Mouse (Mus musculus): ENCODE data around the gene Gm13693.

GRCm38 (mm10) chr2:84008913-84009312, 47.6 kb downstream of the Gm13693 start:
- TF ChIP-seq E2F4 (IDR thresholded peaks at IDR 0.05; ENCODE audit: insufficient read depth): no peak
- no peak for TF ChIP-seq POLR2A (IDR thresholded peaks at IDR 0.05; ENCODE audit: insufficient read length, low read depth)
- no peak for TF ChIP-seq MAX (IDR thresholded peaks at IDR 0.05; ENCODE audit: low read depth)
- no peak for TF ChIP-seq USF1 (IDR thresholded peaks at IDR 0.05; ENCODE audit: low read depth)
- TF ChIP-seq CEBPB (IDR thresholded peaks at IDR 0.05; ENCODE audit: insufficient read depth, poor library complexity, severe bottlenecking): no peak
- TF ChIP-seq TCF12 (IDR thresholded peaks at IDR 0.05; ENCODE audit: insufficient read depth, poor library complexity, severe bottlenecking): no peak
- no peak for TF ChIP-seq MYOD1 (IDR thresholded peaks at IDR 0.05; ENCODE audit: control insufficient read depth in 1 of 3, insufficient read length in 2 of 3, low read depth in 2 of 3)
- no peak for TF ChIP-seq TCF3 (IDR thresholded peaks at IDR 0.05; ENCODE audit: insufficient read length, low read depth)
- no peak for TF ChIP-seq POLR2AphosphoS2 (IDR thresholded peaks at IDR 0.05; ENCODE audit: insufficient read length, low read depth)
- TF ChIP-seq MYOG (IDR thresholded peaks at IDR 0.05; ENCODE audit: control insufficient read depth in 1 of 3, insufficient read depth in 1 of 3, insufficient read length in 2 of 3, low read depth in 2 of 3): no peak
- TF ChIP-seq REST (IDR thresholded peaks at IDR 0.05; ENCODE audit: insufficient read depth, insufficient read length): no peak
